Mouse (Mus musculus) kidney, adult 9 months (tissue): ENCODE data around the gene Stxbp4.

Experiments used
- DNase-seq: peaks from one replicate; pipeline ENCODE4 v3.0.0; 2022

The Stxbp4 gene

DNA sequence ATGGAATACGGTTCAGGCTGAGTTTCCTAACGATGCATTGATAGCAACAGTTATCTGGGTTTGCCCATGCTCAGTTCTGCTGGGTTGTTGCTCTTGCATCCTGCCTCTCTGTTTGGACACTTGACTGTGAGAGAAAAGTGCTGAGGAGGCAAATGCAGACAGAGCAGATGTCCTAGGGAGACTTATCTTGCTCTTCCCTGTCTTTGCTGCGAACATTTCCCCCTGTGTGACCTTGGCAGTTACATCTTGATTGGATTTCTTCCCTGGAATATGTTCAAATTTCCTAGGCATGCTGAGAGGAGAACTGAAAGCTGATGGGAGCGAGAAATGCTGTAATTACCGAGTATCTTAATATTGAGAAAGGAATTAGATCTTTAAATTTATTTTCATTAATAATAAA lies 186.4 kb downstream of the Stxbp4 start:
- DNase-seq = no peak

DNA sequence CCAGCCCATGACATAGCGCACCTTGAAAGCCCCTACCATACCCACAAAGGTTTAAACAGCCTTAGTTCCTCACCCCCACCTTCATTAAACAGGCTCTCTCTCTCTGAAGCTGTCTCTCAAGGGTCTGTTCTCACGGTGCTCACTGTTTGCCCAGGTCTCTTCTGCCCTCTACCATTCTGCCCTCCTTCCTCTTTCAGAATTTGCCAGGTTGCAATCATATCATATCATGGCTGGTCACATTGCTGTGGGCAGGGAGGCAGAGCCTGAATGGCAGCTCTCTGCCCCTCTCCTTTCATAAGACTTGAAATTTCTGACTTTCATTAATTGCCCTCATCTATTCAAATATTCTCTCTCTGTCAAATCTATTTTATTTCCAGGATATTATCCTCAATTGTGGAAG lies 195.4 kb downstream of the Stxbp4 start:
- DNase-seq = no peak

DNA sequence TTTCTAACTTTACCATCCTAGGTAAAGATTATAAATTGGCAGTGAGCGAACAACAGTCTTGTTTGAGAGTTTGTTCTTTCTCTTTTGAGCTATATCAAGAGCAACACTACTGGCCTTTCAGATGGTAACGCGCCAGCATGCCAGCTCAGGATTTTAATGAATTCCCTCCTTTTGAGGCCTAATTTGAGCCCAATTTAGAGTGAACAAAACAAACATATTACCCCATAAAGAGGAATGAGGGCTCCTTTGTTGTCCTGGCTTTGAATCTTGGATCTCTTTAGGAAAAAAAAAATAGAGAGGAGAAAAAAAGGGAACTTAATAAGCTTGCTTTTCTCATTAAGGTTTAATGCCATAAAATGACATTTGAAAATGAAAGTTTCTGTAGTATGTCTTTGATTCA lies 197.0 kb downstream of the Stxbp4 start:
- no peak for DNase-seq

- DNase-seq = no peak
Observed at GRCm38 (mm10) chr11:90438768-90439167, 199.1 kb downstream of the Stxbp4 start.
